Mouse (Mus musculus) adrenal gland, postnatal 36 days (tissue): ENCODE measurements around the gene Gm17324. TPM values are rescaled to one million over a fixed set of nuclear protein-coding genes. Genes with fewer than 3 reads are reported as not detected.
"Not testable (repeated sequence)": the region's sequence is repeated elsewhere in the genome, so short reads cannot be mapped to it uniquely, and the experiment has no call there.

ENCODE experiments used
- DNase-seq, 2 experiments: peaks; one replicate each; pipeline ENCODE4 v3.0.0; 2021; ENCODE audit warnings: mixed read lengths in 1 of 2
- long read RNA-seq, 2 experiments: library from polyadenylated mRNA; stranded (forward); transcript quantifications; one replicate each; pipeline ENCODE4 v2.0.0; 2021; ENCODE audit warnings: borderline sequencing depth in 2 of 2
- total RNA-seq, 2 experiments: library from RNA; stranded (reverse); gene quantifications; 2 replicates each; pipeline ENCODE4 v1.2.3; 2021

The Gm17324 gene
- under 1 TPM in 1 of 2 experiments, not detected in 1; 0.30 TPM for total RNA-seq
- long read RNA-seq, experiment 1, partial matches to known transcripts: 0 of 1 reads
- long read RNA-seq, experiment 1, other reads (novel, unspliced or antisense): 0 of 1 reads
- long read RNA-seq, experiment 2: 0 reads

GRCm38 (mm10) chr9:78447973-78448873, at the start of gene Gm17324, which contains the start of gene Mto1:
Gene Gm17324 (minus strand): TSS chr9:78448786.
Gene Mto1 (plus strand): TSS chr9:78448208.
- peak; percentile 90 to 94 for DNase-seq

DNA sequence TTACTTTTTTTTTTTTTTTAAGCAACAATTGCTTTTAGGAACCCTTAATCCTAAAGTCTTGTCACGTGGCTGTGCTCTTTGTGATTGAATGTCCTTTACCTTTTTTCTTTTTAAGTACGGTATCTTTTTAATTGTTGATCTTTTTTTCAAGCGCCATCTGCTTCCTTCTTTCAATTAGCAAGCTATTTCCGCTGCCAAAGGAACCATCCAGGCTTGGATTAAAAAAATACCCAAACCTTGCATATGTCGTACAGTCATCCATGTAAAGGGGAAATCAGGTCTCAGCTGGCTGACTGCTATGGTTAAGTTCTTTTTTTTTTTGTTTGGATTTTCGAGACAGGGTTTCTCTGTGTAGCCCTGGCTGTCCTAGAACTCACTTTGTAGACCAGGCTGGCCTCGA, 44.6 kb upstream of the Gm17324 start:
- no peak for DNase-seq

- DNase-seq: no peak
Observed at GRCm38 (mm10) chr9:78492254-78492653, 43.7 kb upstream of the Gm17324 start.

DNA sequence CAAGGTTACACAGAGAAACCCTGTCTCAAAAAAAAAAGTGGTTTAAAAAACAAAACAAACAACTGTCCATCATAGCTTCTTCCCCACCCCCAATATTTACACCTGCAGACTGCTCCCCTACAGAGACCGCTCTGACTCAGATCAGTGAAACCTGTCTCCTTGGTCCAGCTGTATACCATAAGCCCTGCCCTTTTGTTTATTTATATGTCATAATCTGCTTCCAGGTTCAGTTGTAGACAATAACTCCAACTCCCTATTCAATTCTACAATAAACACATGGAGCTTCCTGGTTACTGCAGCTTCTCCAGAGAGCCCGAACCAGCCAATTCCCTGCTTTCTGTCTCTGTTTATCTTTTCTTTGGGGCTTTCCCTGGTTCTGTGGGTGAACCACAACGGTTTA, 42.6 kb upstream of the Gm17324 start:
- DNase-seq: no peak

GRCm38 (mm10) chr9:78488890-78489420, 40.4 kb upstream of the Gm17324 start, which contains the start of gene Eef1a1:
Gene Eef1a1 (minus strand): TSS chr9:78489151.
- DNase-seq: peak; percentile 76 to 88

DNA sequence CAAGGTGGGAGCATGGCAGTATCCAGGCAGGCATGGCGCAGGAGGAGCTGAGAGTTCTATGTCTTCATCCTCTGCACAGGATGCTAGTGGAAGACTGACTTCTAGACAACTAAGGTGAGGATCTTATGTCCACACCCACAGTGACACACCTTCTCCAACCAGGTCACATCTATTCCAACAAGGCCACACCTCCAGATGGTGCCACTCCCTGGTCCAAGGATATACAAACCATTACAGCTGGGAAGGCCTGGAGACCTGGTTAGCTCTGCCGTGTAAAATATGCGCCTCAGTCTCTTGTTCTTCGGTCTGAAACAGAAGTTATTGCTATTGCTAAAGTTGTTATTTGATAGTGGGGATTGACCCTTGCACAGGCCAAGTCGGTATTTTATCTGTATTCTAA, 39.4 kb upstream of the Gm17324 start:
- not testable (repeated sequence) for DNase-seq

- no peak for DNase-seq
Observed at GRCm38 (mm10) chr9:78484660-78485059, 36.1 kb upstream of the Gm17324 start.

GRCm38 (mm10) chr9:78482386-78482785, 33.8 kb upstream of the Gm17324 start:
- no peak for DNase-seq

DNA sequence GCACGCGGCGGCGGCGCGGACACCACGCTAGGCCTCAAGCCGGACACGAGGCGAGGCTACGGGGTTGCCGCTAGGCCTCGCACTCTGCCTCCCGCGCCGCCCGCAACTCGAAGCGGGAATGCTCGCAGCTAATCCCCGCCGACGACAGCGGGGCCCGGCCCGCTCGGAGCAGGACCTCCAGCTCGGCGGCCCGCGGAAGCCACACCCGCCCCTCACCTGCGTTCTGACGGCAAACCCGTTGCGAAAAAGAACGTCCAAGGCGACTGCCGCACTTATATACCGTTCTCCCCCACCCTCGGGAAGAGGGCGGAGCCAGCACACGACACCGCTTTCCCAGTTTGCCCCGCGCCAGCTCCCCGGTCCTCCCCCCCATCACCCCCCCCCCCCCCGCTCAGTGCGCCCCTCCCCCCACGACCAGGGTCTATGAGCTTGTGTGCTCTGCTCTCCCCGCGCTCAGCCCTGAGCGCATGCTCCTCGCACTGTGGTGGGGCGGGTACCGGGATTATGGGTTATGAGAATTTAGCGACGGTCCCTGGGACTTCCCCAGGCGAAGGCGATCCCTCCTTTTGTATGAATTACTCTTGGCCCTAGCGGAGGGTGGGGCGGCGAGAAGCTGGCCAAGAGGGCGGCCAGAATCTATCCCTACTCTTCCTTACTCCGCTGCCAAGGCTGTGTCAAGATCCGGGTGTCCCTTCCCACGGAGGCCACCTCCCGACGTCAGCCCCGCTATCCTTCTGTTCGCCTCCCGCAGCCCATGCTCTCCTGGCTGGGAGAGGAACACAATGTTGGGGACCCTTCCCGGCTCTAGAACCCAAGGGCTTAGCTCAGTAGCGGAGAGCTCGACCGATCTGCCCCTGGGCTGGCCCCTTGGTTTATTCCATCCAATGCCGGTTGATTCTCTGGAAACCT, 33.1 kb upstream of the Gm17324 start:
- peak; percentile 95 to 96 for DNase-seq

DNA sequence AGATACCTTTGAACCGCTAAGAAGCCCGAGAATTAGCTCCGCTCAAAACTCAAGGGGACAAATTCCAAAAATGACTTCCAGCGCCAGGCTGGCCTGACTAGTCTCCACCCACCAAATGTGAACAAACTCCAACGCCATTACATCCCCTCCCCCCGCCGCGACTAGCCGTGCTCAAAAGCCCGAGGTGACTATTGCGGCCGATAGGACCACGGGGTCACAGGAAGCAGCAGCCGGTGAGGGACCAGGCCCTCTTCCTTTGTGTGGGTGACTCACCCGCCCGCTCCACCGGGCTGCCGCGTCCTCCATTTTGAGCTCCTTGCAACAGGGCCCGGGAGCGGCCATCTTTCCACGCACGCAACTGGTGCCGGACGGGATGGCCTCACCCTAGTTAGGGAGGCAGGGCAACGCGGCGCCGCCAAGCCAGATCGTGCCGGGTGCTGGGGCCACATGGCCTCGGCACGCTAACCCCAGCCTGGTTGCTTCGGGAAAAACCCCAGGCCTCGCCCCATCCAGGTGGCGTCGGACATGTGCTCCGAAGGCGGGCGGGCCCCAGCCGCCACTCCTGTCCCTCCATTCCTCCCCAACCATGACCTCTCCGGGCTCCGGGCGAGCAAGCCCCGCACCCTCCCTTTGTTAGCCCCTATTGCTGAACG, 32.2 kb upstream of the Gm17324 start:
- DNase-seq: peak; percentile 84 to 88

GRCm38 (mm10) chr9:78480227-78480626, 31.6 kb upstream of the Gm17324 start:
- not testable (repeated sequence) for DNase-seq

- DNase-seq: not testable (repeated sequence)
Observed at GRCm38 (mm10) chr9:78479308-78479707, 30.7 kb upstream of the Gm17324 start.

- not testable (repeated sequence) for DNase-seq
Observed at GRCm38 (mm10) chr9:78478009-78478605, 29.5 kb upstream of the Gm17324 start.

GRCm38 (mm10) chr9:78477021-78477551, 28.5 kb upstream of the Gm17324 start:
- no peak for DNase-seq

DNA sequence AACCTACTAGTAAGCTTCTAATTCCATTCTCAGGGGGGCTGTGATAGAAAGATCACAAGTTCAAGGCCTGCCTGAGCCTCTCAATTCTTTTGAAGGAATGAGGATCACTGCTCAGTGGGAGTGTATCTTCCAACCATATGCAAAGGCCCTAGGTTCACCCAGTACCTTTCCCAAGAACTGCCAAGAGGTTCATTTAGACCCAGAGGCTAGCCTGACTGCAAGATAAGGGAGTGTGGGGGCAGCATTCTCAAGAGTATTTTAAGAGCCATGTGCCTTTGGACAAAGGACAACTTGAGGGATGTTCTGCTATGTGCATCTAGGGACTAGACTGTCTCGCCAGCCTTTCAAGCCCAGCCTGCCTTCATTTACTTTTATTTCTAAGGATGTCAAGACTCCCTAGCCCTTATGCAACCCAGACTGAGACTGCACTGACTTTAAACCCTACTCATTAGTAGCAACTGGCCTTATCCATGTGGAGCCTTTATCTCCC, 28.0 kb upstream of the Gm17324 start:
- DNase-seq: no peak

GRCm38 (mm10) chr9:78475873-78476272, 27.3 kb upstream of the Gm17324 start:
- no peak for DNase-seq

GRCm38 (mm10) chr9:78475383-78475780, 26.8 kb upstream of the Gm17324 start:
- DNase-seq: no peak

- DNase-seq: no peak
Observed at GRCm38 (mm10) chr9:78474771-78475382, 26.3 kb upstream of the Gm17324 start.

GRCm38 (mm10) chr9:78474270-78474669, 25.7 kb upstream of the Gm17324 start:
- no peak for DNase-seq

- DNase-seq: no peak
Observed at GRCm38 (mm10) chr9:78473588-78473987, 25.0 kb upstream of the Gm17324 start.
